Mouse (Mus musculus): Measurements from ENCODE around the gene Mad1l1. TPM values are rescaled to one million over a fixed set of nuclear protein-coding genes. Genes with fewer than 3 reads are reported as not detected.

Mad1l1 gene
- 18.2 and 19.7 TPM in 2 replicates for polyA plus RNA-seq (2015; fragmentation: Nextera tagmentation; extraction: Ambion mirVana)

GRCm38 (mm10) chr5:140321042-140321755, at the start of gene Mad1l1, which contains the start of gene Nudt1:
Gene Mad1l1, minus strand, starts transcription at chr5:140321552.
Gene Nudt1, plus strand, starts transcription at chr5:140321656.

GRCm38 (mm10) chr5:140331615-140332512, 10.5 kb upstream of the Mad1l1 start, which contains the start of gene Mrm2:
Gene Mrm2, minus strand, starts transcription at chr5:140331898.

Other genes starting within 250 kb of the Mad1l1 start
- 21.4 and 23.1 TPM in 2 replicates for gene Nudt1, start 104 bp upstream of the Mad1l1 start, polyA plus RNA-seq (2015; fragmentation: Nextera tagmentation; extraction: Ambion mirVana)
- 7.9 and 9.5 TPM in 2 replicates for gene Mrm2, start 10.3 kb upstream of the Mad1l1 start, polyA plus RNA-seq (2015; fragmentation: Nextera tagmentation; extraction: Ambion mirVana)
- gene Snx8, start 67.7 kb upstream of the Mad1l1 start, polyA plus RNA-seq (2015; fragmentation: Nextera tagmentation; extraction: Ambion mirVana): 17.4 and 19.2 TPM in 2 replicates
- 59.5 and 66.4 TPM in 2 replicates for gene Eif3b, start 97.8 kb upstream of the Mad1l1 start, polyA plus RNA-seq (2015; fragmentation: Nextera tagmentation; extraction: Ambion mirVana)
- 0.18 and 0.21 TPM in 2 replicates for gene Gm4869, start 124.1 kb upstream of the Mad1l1 start, polyA plus RNA-seq (2015; fragmentation: Nextera tagmentation; extraction: Ambion mirVana)
- gene Chst12, start 184.0 kb upstream of the Mad1l1 start, polyA plus RNA-seq (2015; fragmentation: Nextera tagmentation; extraction: Ambion mirVana): 88.0 and 102 TPM in 2 replicates
- gene Grifin, start 243.5 kb upstream of the Mad1l1 start, polyA plus RNA-seq (2015; fragmentation: Nextera tagmentation; extraction: Ambion mirVana): not detected in 2 replicates